Mouse (Mus musculus): Measurements from ENCODE around the gene Gm20219.
A peak's percentile ranks its signal among the peaks of the same experiment; 100 is the strongest.

Gene Gm20219

GRCm38 (mm10) chr17:56552781-56553363, 1.3 kb downstream of the Gm20219 start:
- peak; percentile 83 for DNase-seq

DNA sequence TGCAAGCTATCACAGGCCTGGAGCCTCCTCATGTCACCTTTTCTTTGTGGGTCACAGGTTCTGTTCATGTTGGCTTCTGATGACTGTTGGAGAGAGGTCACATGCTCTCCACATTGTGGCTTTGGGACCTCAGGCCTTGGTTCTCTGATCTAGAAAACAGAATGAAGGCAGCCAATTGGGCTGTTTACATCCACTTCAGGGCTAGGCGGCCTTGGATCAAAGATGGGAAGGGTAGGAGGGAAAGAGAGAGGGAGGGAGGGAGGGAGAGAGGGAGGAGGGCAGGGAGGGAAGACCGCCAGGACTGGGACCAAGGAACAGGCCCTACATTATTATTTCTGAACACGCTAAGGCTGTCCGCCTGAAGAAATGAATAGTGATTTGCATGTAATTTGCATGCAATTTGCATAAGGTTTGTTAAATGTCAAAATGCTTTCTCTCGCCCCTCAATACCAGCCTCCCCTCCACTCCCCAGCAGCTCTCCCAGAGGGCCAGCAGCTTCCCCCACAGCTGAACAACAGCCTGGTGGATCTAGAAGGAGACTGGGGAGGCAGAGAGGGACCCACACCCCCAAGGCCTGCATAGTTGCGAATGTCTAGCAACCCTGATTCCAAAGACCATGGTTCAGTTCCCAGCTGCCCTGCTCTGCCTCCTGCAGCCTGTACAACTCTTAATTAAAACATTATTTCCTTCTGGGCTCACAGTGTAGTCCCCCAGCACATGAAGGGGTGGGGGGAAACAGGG, 2.2 kb downstream of the Gm20219 start:
- DNase-seq, result no peak

GRCm38 (mm10) chr17:56550784-56551475, 3.3 kb downstream of the Gm20219 start:
- peak; percentile 52 for DNase-seq

- no peak for DNase-seq
These were observed 5.5 kb downstream of the Gm20219 start for GRCm38 (mm10) chr17:56548605-56549105.

DNA sequence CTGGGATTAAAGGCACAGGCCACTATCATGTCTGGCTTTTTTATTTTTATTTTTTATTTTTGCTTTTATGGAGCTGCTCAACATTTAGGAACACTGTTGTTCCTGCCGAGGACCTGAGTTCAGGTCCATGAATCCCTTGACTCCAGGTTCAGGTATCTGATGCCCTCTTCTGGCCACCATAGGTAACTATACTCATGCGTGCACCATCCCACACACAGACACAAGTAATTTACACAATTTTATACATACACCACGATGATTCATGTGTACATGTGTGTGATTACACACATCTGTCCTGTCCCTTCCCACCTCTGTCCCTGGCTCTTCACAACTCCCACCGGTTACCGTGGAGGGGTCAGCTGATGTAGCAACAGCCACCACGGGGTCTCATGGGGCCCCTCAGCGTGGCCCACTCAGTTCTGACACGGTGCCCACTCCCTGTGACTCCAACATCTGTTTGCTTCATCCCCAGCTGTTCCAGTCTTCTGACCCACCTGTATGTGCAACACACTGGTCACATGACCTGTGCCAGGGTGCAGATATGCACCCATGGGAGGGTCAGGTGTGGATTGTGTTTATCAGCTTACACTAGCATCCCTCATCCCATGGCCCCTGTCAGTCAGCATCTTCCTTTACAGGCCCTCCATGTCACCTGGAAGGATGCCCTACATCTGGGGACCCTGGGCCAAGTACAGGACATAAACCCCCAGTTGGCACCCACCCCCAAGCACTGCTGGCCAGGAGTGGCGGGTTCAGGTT, 6.2 kb downstream of the Gm20219 start:
- no peak for DNase-seq

- no peak for DNase-seq
These were observed 6.9 kb downstream of the Gm20219 start for GRCm38 (mm10) chr17:56547116-56547845.

- DNase-seq, result no peak
These were observed 7.6 kb downstream of the Gm20219 start for GRCm38 (mm10) chr17:56546576-56546975.

DNA sequence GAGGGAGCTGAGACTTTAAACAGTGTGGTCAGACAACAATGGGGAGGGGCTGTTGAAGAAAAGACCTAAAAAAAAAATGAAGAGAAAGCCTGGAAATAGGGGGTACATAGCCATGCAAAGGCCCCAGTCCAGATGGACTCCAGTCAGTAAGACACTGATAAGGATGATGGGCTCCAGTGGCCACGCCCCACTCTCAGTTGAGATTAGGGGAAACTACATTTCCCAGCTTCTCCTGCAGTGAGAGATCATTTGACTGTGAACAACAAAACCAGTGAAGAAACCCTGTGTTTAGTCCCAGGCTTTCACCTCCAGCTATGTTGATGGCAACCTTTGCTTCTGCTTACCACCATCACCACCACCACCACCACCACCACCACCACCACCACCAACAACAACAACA, 8.2 kb downstream of the Gm20219 start:
- DNase-seq, result no peak

DNA sequence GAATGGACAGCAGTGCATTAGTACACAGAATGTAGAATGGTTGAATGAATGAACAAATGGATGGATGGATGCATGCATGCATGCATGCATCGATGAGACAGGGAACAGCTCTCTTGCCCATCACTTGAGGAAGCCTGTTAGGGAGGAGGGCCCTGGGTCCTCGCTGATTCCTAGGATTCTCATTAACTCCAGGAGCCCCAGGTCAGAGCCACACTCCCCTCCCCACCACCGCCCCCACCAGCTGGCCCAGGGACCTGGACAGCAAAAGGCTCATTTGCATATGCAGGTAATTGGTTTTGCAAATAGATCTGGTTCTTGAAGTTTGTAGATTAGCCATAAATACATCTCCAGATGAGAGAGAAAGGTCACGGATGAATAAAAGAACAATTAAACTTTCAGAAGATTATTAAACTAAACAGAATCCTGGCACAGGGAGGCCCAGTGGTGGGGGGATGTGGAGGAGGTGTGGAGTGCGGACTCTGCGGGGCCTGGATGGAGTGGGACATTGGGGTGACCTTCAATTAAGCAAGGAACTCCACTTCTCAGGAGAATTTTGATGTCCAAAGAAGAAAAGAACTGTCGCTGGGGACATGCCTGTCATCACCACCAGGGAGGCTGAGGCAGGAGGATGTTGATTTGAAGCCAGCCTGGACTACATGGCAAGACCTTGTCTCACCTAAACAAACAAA, 9.3 kb downstream of the Gm20219 start:
- DNase-seq, result no peak

DNA sequence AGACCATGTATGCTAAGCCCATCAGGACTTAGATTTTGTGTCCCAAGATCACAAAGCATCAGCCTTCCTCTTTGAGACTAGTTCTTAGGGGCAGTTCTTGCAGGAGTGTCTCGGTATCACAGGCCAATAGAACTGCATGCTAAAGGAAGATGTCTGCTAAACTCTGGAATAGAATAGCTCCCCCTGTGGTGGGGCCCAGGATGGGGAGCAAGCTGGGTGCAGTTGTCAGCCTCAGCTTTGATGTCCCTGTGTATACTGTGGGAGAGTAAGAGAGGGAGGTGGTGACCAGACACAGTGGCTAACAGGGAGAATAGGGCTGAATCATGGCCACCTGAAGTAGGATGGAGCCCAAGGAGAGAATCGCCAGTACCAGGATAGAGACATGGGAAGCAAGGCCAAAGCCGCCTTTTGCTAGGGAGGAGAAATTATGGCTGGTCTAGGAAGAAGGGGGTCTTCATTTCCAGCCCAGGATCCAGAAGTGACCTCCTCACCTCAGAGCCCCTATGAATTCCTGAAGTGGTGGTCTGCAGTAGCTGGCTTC, 10.4 kb downstream of the Gm20219 start:
- DNase-seq, result no peak

DNA sequence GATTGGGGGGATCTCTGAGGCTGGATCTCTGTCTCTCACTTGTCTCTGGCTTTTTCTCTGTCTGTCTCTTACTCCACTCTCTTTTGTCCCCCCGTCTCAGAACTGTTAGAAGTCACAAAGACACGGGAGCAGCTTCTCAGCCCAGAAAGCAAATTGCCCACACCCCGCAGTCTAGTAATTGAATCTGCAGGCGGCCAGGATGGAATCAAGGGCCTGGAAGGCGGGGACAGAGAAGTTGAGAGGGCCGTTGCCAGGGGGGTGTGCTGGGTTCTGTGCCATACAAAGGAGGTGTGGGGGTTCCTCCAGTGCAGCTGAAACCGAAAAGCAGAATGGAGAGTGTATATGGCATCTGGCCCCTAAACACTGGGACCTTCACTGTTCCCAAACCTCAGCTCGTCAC, 11.5 kb downstream of the Gm20219 start:
- no peak for DNase-seq

DNA sequence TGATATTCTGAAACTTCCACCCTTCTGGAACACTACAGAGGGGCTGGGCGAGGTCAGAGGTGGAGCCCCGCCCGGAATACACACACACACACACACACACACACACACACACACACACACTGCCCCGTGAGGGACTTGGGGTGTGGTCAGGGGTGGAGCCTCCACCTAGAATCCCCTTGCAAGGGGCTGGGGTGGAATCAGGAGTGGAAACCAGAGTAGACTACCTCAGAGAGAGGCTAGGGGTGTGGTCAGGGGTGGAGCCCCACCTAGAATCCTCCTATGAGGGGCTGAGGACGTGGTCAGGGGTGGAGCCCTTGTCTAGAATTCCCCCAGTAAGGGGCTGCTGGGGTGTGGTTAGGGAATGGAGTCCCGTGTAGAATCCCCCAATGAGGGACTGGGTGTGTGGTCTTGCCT, 13.6 kb downstream of the Gm20219 start:
- no peak for DNase-seq

DNA sequence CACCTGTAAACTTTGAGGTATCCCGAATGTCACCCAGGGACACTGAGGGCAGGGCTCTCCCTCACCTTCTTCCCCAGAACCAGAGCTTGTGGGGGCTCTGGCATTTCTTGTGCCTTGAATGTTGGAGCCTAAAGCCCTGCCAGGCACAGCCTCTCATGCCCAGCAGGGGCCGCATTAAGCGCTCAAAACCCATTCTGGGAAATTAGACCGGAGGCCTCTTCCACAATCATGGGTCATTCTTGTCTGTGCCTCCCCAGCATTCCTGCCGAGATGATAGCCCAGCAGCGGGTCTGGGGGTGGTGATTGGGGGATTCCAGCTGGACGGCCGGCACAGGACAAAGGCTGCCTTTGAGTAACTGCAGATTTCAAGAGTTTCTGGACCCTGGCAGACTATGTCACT, 16.3 kb downstream of the Gm20219 start:
- DNase-seq, result no peak

- no peak for DNase-seq
These were observed 17.3 kb downstream of the Gm20219 start for GRCm38 (mm10) chr17:56536874-56537273.

GRCm38 (mm10) chr17:56536192-56536591, 18.0 kb downstream of the Gm20219 start:
- DNase-seq, result no peak

- DNase-seq, result no peak
These were observed 29.2 kb downstream of the Gm20219 start for GRCm38 (mm10) chr17:56524943-56525342.

DNA sequence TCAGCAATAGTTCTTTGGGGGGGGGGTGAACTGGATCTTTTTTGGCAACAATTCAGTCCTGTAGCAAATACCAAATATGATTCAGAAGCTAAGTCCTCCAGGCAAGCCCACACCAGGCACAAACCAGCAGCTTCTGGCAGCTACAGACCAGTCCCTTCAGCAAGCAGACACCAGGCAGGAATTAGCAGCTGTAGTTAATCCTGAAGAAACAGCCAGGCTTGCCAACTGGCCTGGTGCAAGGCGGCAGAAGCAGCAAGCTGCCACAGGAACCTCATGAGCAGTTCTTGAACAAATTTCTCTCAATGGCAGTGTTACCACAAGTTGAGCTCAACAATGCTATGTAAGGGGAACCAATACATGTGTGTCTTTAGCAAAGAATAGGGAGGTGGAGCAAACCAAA, 31.4 kb downstream of the Gm20219 start:
- DNase-seq, result no peak

GRCm38 (mm10) chr17:56515690-56516410, 38.3 kb downstream of the Gm20219 start:
- peak; percentile 13 for DNase-seq

- no peak for DNase-seq
These were observed 39.3 kb downstream of the Gm20219 start for GRCm38 (mm10) chr17:56514916-56515315.

GRCm38 (mm10) chr17:56514330-56514729, 39.9 kb downstream of the Gm20219 start:
- DNase-seq, result no peak

DNA sequence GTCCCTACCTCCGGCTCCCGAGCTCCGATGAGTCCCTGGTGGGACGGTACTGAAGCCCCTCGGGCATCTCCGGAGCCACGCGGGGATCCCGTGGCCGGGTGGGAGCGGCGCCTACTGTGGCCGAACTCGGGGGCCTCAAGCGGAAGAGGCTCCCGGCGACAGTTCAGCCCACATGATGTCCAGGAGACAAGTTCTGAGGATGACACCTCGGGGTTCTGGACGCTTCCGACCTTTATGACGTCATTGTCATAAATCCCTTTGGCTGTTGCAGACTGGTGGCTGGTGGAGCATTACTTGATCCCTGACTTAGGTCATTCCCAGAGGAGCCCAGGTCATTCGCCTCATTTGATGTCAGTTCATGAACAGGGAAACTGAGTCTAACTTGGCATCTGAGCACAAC, 41.9 kb downstream of the Gm20219 start, which contains the start of gene Znrf4:
TSS of gene Znrf4 (minus strand) at position 122 of the 400 bp plus-strand sequence.
- DNase-seq, result no peak
